Mouse (Mus musculus) embryonic fibroblast, embryonic 13.5 days (primary cell): ENCODE measurements around the gene Prss23. TPM values are rescaled to one million over a fixed set of nuclear protein-coding genes. Genes with fewer than 3 reads are reported as not detected.

ENCODE experiments used
- H3K27ac ChIP-seq: 2 replicates; pipeline ENCODE4 v1.5.1; 2012; ENCODE audit warnings: low read length, control low read depth, inconsistent platforms; ENCODE audit not compliant: insufficient read depth
- H3K4me1 ChIP-seq: 2 replicates; pipeline ENCODE4 v1.6.1; 2011; ENCODE audit warnings: low read length; ENCODE audit not compliant: control insufficient read depth, insufficient read depth
- H3K4me3 ChIP-seq: 2 replicates; pipeline ENCODE4 v1.5.1; 2011; ENCODE audit warnings: mild to moderate bottlenecking, control low read depth, low read length; ENCODE audit not compliant: insufficient read depth
- CTCF ChIP-seq: IDR thresholded peaks from 2 replicates; pipeline ENCODE4 v1.5.1; 2011; ENCODE audit warnings: mild to moderate bottlenecking, control low read depth, low read length, moderate library complexity, borderline replicate concordance; ENCODE audit not compliant: insufficient read depth
- POLR2A ChIP-seq: IDR thresholded peaks from 2 replicates; pipeline ENCODE4 v1.6.1; 2011; ENCODE audit warnings: low read depth, mild to moderate bottlenecking, control low read depth, low read length, moderate library complexity
- polyA plus RNA-seq: library from polyadenylated mRNA; stranded (reverse); fragments of >200 nt; gene quantifications from 2 replicates; pipeline ENCODE4 v1.2.4, GENCODE M21; 2011; ENCODE audit warnings: low read depth; ENCODE audit not compliant: missing spikeins, insufficient read length

Gene Prss23
- polyA plus RNA-seq, 1 experiment: 494 TPM

GRCm38 (mm10) chr7:89463775-89464592 lies 63.0 kb downstream of the Prss23 start:
- no peaks in the 10 kb centered on the region; the same call in 1 of the 2 replicates for H3K4me1 ChIP-seq
- no peak overlapping the region for H3K27ac ChIP-seq
- TF ChIP-seq POLR2A: no peak
- TF ChIP-seq CTCF: no peak
- no peak overlapping the region for H3K4me3 ChIP-seq

GRCm38 (mm10) chr7:89463246-89463645 lies 63.7 kb downstream of the Prss23 start:
- no peak for TF ChIP-seq CTCF
- TF ChIP-seq POLR2A: no peak
- Histone ChIP-seq H3K4me1 (no peaks in the 10 kb centered on the region; the same call in 1 of the 2 replicates), H3K27ac (no peak overlapping the region), H3K4me3 (no peak overlapping the region)

GRCm38 (mm10) chr7:89462646-89463207 lies 64.3 kb downstream of the Prss23 start:
- no peaks in the 10 kb centered on the region; the same call in 1 of the 2 replicates for H3K4me1 ChIP-seq
- no peak overlapping the region for H3K27ac ChIP-seq
- no peak for TF ChIP-seq POLR2A
- no peak for TF ChIP-seq CTCF
- no peak overlapping the region for H3K4me3 ChIP-seq

GRCm38 (mm10) chr7:89461351-89461750 lies 65.6 kb downstream of the Prss23 start:
- H3K4me1 ChIP-seq: no peaks in the 10 kb centered on the region; the same call in 1 of the 2 replicates
- no peak for TF ChIP-seq POLR2A
- no peak for TF ChIP-seq CTCF
- H3K27ac ChIP-seq: no peak overlapping the region
- no peak overlapping the region for H3K4me3 ChIP-seq

- H3K27ac ChIP-seq: no peak overlapping the region; the same call in 1 of the 2 replicates
- no peak overlapping the region for H3K4me3 ChIP-seq
- TF ChIP-seq POLR2A (no peak), CTCF (no peak)
- H3K4me1 ChIP-seq: no peaks in the 10 kb centered on the region; the same call in 1 of the 2 replicates
Measured at GRCm38 (mm10) chr7:89460911-89461310, 66.1 kb downstream of the Prss23 start.

- Histone ChIP-seq H3K27ac (no peak overlapping the region), H3K4me3 (no peak overlapping the region), H3K4me1 (no peaks in the 10 kb centered on the region; the same call in 1 of the 2 replicates)
Measured at GRCm38 (mm10) chr7:89459691-89460090, 67.3 kb downstream of the Prss23 start.

More at GRCm38 (mm10) chr7:89459691-89460090, 67.3 kb downstream of the Prss23 start:
- TF ChIP-seq CTCF (no peak), POLR2A (no peak)

Other genes starting within 250 kb of the Prss23 start
- gene Tmem135, start 123.0 kb downstream of the Prss23 start, polyA plus RNA-seq: 22.5 and 22.6 TPM in 2 replicates
- 5.1 and 9.5 TPM in 2 replicates for gene Fzd4, start 122.8 kb downstream of the Prss23 start, polyA plus RNA-seq
- gene Me3, start 105.2 kb upstream of the Prss23 start, polyA plus RNA-seq: 4.3 and 4.7 TPM in 2 replicates